Mouse (Mus musculus) kidney, embryonic 16.5 days (tissue): ENCODE data around the gene Morc4. TPM values are rescaled to one million over a fixed set of nuclear protein-coding genes. Genes with fewer than 3 reads are reported as not detected.

ENCODE experiments used
- ATAC-seq: fragments of 200-750 bp; cut with Nextera tagmentation; 2 replicates; pipeline ENCODE4 v1.8.0; 2017; ENCODE audit warnings: moderate TSS enrichment; ENCODE audit not compliant: low FRiP score, low TSS enrichment
- H3K27ac ChIP-seq: fragments of 300-500 bp; sonication (generic); 2 replicates; pipeline ENCODE4 v1.5.1; 2014; ENCODE audit warnings: low read length
- H3K27me3 ChIP-seq: fragments of 300-500 bp; sonication (generic); 2 replicates; pipeline ENCODE4 v1.6.1; 2014; ENCODE audit warnings: low read length, control low read depth, mixed read lengths; ENCODE audit not compliant: insufficient read depth
- H3K36me3 ChIP-seq: fragments of 300-500 bp; sonication (generic); 2 replicates; pipeline ENCODE4 v1.6.1; 2014; ENCODE audit warnings: low read length, control low read depth, mixed read lengths; ENCODE audit not compliant: insufficient read depth
- H3K4me1 ChIP-seq: fragments of 300-500 bp; sonication (generic); 2 replicates; pipeline ENCODE4 v1.6.1; 2014; ENCODE audit warnings: low read length, control low read depth, mixed read lengths; ENCODE audit not compliant: insufficient read depth
- H3K4me2 ChIP-seq: fragments of 300-500 bp; sonication (generic); replicated peaks from 2 replicates; pipeline ENCODE4 v1.6.1; 2014; ENCODE audit warnings: low read depth, low read length
- H3K4me3 ChIP-seq: fragments of 300-500 bp; sonication (generic); 2 replicates; pipeline ENCODE4 v1.5.1; 2014; ENCODE audit warnings: mild to moderate bottlenecking, low read length
- H3K9ac ChIP-seq: fragments of 300-500 bp; sonication (generic); replicated peaks from 2 replicates; pipeline ENCODE4 v1.6.1; 2014; ENCODE audit warnings: low read length
- H3K9me3 ChIP-seq: fragments of 300-500 bp; sonication (generic); 2 replicates; pipeline ENCODE4 v1.6.1; 2016; ENCODE audit warnings: low read length, control low read depth
- WGBS: fragments of 180-500 bp; shearing (Covaris S2); extraction: QIAGEN DNeasy Blood & Tissue Kit; methylation state at CpG from one replicate; pipeline ENCODE4 v1.1.7; 2014; 5-methylcytosine and 5-hydroxymethylcytosine counted together
- polyA plus RNA-seq: library from polyadenylated mRNA; unstranded; fragments of >200 nt; fragmentation: Nextera tagmentation; extraction: Ambion mirVana; gene quantifications from 2 replicates; pipeline ENCODE4 v1.2.1, GENCODE M21; 2015

Morc4 gene
- polyA plus RNA-seq, 1 experiment from 2014 or later: 11.1 TPM

- H3K4me1 ChIP-seq: no peaks in the 10 kb centered on the region
- 59% methylated on average over 1 of the region's 1 CpGs for WGBS
- ATAC-seq: peak; percentile 83
Observed at GRCm38 (mm10) chrX:139785764-139786163, 85.7 kb downstream of the Morc4 start.

GRCm38 (mm10) chrX:139783045-139783422 is 88.4 kb downstream of the Morc4 start:
- no peaks in the 10 kb centered on the region for H3K36me3 ChIP-seq
- H3K9ac ChIP-seq: no peak overlapping the region
- H3K4me2 ChIP-seq: no peak overlapping the region
- no peak overlapping the region for H3K4me3 ChIP-seq
- 55% methylated on average over 3 of the region's 3 CpGs for WGBS
- ATAC-seq: no peak
- H3K27me3 ChIP-seq: peaks cover 8% of the 10 kb centered on the region; the same call in 1 of the 2 replicates
- no peaks in the 10 kb centered on the region for H3K4me1 ChIP-seq
- H3K9me3 ChIP-seq: no peaks in the 10 kb centered on the region
- no peak overlapping the region for H3K27ac ChIP-seq

More at GRCm38 (mm10) chrX:139785764-139786163, 85.7 kb downstream of the Morc4 start:
- Histone ChIP-seq H3K4me3 (no peak overlapping the region), H3K4me2 (no peak overlapping the region), H3K9ac (no peak overlapping the region), H3K9me3 (no peaks in the 10 kb centered on the region), H3K36me3 (no peaks in the 10 kb centered on the region), H3K27me3 (peaks cover 4% of the 10 kb centered on the region; the same call in 1 of the 2 replicates), H3K27ac (no peak overlapping the region)

DNA sequence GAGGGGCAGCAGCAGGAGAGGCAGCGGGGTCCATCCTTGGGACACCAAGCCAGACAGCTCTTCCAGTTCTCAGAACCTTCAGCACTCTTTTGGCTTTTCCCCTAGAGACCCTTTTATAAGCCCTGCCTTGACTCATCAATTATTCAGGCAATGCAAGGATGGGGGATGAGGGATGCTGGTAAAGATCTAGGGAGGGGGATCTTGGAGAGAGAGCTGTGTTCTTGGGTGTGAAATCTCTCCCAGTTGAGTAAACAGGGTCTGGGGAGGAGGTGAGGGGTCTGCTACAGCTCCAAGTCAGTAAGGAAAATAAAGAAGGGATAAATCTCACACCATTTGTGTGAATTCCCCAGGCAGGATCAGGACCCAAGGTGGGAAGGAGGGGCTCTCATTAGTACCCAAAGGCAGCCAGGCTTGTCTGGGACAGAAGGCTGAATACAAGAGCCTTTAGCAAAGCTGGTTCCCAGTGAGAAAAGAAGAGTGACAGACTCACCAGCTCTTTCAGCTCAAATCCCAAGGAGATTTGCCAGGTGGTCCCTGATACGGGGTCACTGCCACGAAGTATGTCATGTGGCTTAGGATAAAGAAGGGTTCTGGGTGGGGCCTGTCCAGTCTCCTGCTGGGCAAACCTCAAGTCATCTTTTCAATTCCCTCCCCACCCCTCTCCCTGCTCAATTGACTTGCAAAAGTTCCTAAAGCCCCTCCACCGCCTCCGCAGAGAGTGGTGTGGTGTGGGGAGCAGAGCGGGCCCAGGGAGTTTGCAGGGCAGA is 89.0 kb downstream of the Morc4 start, which contains the start of gene Ripply1:
Gene Ripply1 (minus strand): TSS at position 76 of the 767 bp plus-strand sequence.
- Histone ChIP-seq H3K36me3 (no peaks in the 10 kb centered on the region), H3K9ac (no peak within 1 kb of the TSS), H3K27me3 (peaks cover 13% of the 10 kb centered on the region; the same call in 1 of the 2 replicates), H3K4me2 (no peak within 1 kb of the TSS), H3K4me1 (no peaks in the 10 kb centered on the region), H3K27ac (no peak within 1 kb of the TSS), H3K9me3 (no peaks in the 10 kb centered on the region), H3K4me3 (no peak within 1 kb of the TSS)
- 50% methylated on average over 6 of the region's 6 CpGs for WGBS
- ATAC-seq: no peak

GRCm38 (mm10) chrX:139781563-139781962 is 89.9 kb downstream of the Morc4 start:
- H3K9me3 ChIP-seq: no peaks in the 10 kb centered on the region
- ATAC-seq: no peak
- no peak overlapping the region for H3K9ac ChIP-seq
- H3K36me3 ChIP-seq: no peaks in the 10 kb centered on the region
- no peak overlapping the region for H3K4me2 ChIP-seq
- 80% methylated on average over 4 of the region's 4 CpGs for WGBS
- H3K4me1 ChIP-seq: no peaks in the 10 kb centered on the region
- H3K27me3 ChIP-seq: peaks cover 17% of the 10 kb centered on the region; the same call in 1 of the 2 replicates
- H3K27ac ChIP-seq: no peak overlapping the region
- H3K4me3 ChIP-seq: no peak overlapping the region

GRCm38 (mm10) chrX:139780988-139781387 is 90.5 kb downstream of the Morc4 start:
- H3K27me3 ChIP-seq: peaks cover 19% of the 10 kb centered on the region; the same call in 1 of the 2 replicates
- no peak for ATAC-seq
- WGBS: 49% methylated on average over 3 of the region's 3 CpGs

DNA sequence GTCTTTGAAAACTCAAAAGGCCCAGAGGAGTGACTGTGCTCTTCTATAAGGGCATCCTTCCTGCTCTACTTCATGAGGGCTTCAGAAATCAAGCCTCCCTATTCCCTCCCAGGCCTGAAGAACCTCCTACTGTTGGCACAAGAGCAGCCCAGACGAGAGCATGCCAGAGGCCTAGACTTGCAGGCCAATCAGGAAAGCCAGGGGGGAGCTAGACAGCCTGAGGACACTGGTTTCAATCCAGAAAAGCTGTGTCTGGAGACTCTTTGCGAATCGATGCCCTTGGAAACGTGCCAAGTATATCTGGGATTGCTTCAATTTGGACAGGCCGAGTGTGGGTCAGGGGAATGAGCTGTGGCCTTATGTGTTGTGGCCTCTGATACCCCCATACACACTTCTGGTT is 92.1 kb downstream of the Morc4 start:
- no peak for ATAC-seq
- Histone ChIP-seq H3K4me3 (no peak overlapping the region), H3K27me3 (peaks cover 19% of the 10 kb centered on the region; the same call in 1 of the 2 replicates), H3K36me3 (no peaks in the 10 kb centered on the region), H3K27ac (no peak overlapping the region), H3K9me3 (no peaks in the 10 kb centered on the region), H3K4me2 (no peak overlapping the region), H3K9ac (no peak overlapping the region), H3K4me1 (no peaks in the 10 kb centered on the region)
- WGBS: 83% methylated on average over 5 of the region's 5 CpGs

More at GRCm38 (mm10) chrX:139780988-139781387, 90.5 kb downstream of the Morc4 start:
- H3K9me3 ChIP-seq: no peaks in the 10 kb centered on the region
- H3K4me1 ChIP-seq: no peaks in the 10 kb centered on the region
- no peak overlapping the region for H3K4me3 ChIP-seq
- no peak overlapping the region for H3K27ac ChIP-seq
- H3K4me2 ChIP-seq: no peak overlapping the region
- no peaks in the 10 kb centered on the region for H3K36me3 ChIP-seq
- H3K9ac ChIP-seq: no peak overlapping the region

DNA sequence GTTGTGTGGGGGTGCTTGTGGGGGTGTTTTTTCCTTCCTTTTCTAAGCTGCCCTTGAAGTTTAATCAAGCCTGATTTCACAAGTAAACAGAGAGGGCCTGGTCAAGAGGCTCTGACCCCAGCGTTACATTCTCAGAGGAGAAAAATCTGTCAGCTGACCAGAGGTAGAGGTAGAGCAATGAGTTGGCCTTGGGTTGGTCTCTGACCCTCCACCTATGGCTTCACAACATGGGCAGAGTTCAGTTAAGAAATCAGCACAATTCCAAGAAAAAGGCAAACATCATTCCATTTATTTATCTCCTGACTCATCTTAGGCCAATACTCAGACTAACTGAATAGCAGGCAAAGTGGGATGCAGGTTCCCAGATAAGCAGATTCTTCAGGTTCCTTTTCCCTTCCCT is 92.6 kb downstream of the Morc4 start:
- no peak for ATAC-seq
- Histone ChIP-seq H3K9me3 (no peaks in the 10 kb centered on the region), H3K4me3 (no peak overlapping the region), H3K4me2 (no peak overlapping the region), H3K9ac (no peak overlapping the region), H3K27me3 (peaks cover 19% of the 10 kb centered on the region; the same call in 1 of the 2 replicates), H3K4me1 (no peaks in the 10 kb centered on the region), H3K36me3 (no peaks in the 10 kb centered on the region), H3K27ac (no peak overlapping the region)
- 71% methylated on average over 1 of the region's 1 CpGs for WGBS

GRCm38 (mm10) chrX:139777357-139777756 is 94.1 kb downstream of the Morc4 start:
- Histone ChIP-seq H3K27ac (no peak overlapping the region), H3K9me3 (no peaks in the 10 kb centered on the region), H3K27me3 (peaks cover 19% of the 10 kb centered on the region; the same call in 1 of the 2 replicates), H3K4me2 (no peak overlapping the region), H3K4me1 (no peaks in the 10 kb centered on the region), H3K4me3 (no peak overlapping the region), H3K9ac (no peak overlapping the region), H3K36me3 (no peaks in the 10 kb centered on the region)
- 48% methylated on average over 4 of the region's 4 CpGs for WGBS
- ATAC-seq: peak; percentile 69; the same call in 1 of the 2 replicates

DNA sequence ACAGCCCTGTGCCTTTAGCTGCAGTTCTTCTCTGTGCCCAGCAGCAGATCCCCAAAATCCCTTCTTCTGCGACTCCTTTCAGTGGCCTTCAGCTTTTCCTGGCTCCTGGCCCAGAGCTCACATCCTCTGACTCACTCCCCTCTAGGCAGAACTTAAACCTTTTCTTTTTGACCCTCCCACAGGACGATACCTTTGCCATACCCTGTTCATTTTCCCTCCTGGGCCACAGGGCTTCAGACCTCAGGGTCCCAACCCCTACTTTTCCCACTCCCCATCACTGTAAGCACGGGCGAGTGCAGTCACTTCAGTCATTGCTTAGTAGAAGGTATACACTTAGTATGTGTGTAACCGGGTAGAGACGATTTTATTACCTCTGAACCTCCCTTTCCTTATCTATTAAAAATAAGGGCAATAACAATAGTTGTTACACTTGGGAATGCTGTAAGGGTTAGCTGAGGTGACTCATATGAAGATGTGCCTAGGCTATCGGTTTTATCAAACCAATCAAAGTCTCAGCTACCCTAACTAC is 96.3 kb downstream of the Morc4 start:
- Histone ChIP-seq H3K9ac (no peak overlapping the region), H3K4me2 (no peak overlapping the region), H3K36me3 (no peaks in the 10 kb centered on the region), H3K27ac (no peak overlapping the region), H3K4me1 (no peaks in the 10 kb centered on the region), H3K4me3 (no peak overlapping the region), H3K9me3 (no peaks in the 10 kb centered on the region), H3K27me3 (peaks cover 12% of the 10 kb centered on the region; the same call in 1 of the 2 replicates)
- ATAC-seq: no peak
- WGBS: 62% methylated on average over 7 of the region's 7 CpGs
